Mouse (Mus musculus): ENCODE data around the gene Gm42421.
A peak's percentile ranks its signal among the peaks of the same experiment; 100 is the strongest.

Gene Gm42421

DNA sequence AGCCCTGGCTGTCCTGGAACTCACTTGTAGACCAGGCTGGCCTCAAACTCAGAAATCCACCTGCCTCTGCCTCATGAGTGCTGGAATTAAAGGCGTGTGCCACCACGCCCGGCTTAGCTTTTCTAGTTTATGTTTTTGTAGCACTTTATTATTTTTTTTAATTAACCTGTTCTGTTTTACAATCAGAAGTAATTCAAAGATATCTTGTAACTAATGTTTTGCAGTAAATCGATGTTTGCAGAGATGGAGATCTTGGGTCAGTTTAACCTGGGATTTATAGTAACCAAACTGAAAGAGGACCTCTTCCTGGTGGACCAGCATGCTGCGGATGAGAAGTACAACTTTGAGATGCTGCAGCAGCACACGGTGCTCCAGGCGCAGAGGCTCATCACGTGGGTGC is at the start of gene Gm42421:
Gene Gm42421, plus strand, starts transcription at position 301 of the 400 bp plus-strand sequence.
- ATAC-seq (ENCODE audit: insufficient number of reproducible peaks, low FRiP score, low TSS enrichment), result no peak

DNA sequence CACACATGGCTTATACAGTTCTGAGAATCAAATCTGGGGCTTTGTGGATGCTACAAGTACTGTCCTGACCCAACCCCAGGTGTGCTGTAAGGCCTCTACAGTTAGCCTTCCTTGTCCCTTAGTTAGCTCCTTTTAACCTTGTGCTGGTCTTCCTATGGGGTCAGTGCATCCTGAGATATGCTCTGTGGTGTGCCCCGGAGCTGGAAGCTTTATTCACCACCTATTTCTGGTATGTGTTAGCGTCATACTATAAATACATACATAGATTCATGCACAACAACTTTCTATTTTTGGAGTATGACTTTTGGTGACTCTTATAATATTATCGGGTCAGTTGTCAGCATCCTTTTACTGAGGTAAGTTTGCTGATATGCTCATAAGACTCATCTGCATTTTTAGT is 42.7 kb upstream of the Gm42421 start:
- ATAC-seq (ENCODE audit: insufficient number of reproducible peaks, low FRiP score, low TSS enrichment), result no peak

DNA sequence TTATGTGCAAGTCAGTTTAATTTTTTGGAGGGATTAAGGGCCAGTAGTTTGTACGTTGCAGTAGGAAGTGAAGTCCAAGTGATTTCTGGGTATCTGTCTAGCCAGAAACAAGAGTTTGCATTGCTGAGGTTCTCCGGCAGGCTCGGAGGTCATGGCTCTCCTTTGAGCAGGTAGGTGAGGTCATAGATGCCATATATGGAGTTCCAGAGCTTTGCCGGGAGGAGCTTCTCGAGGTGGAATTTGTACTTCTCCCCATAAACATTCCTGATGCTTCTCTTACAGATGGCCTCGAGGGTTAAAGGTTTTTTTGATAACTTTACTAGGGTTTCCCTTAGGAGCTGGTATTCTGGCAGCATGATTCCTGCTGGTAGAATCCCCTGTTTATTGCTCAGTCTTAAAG is 37.2 kb upstream of the Gm42421 start:
- no peak for ATAC-seq (ENCODE audit: insufficient number of reproducible peaks, low FRiP score, low TSS enrichment)

DNA sequence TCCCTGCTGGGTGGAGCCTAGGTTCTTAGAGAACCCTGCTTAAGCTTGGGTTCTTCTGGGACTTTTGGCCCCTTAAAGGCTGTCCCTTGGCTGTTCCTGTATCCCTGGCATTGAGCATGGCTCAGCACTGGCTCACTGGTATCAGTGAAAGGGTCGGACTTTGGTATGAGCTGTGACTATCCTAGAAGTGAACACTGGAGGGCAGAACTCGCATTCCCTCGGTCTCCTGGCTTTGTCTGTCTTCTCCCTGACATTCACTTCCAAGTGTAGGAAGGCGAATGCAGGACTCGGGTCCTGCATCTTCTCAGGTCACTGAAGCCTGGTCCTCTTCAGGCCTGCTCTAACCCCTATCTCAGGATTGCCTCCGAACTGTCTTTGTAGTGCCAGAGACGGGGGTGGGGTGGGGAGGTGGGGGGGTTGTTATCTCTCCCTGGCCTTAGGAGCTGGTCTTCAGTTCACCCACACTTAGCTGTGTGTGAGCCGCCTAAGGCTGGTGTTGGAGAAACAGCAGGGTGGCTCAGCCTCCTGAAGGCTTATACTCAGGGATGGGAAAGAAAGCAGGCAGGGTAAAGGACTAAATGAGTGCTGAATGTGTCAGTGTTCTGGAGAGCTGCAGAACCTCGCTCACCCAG is 35.6 kb upstream of the Gm42421 start:
- ATAC-seq (ENCODE audit: insufficient number of reproducible peaks, low FRiP score, low TSS enrichment), result no peak

DNA sequence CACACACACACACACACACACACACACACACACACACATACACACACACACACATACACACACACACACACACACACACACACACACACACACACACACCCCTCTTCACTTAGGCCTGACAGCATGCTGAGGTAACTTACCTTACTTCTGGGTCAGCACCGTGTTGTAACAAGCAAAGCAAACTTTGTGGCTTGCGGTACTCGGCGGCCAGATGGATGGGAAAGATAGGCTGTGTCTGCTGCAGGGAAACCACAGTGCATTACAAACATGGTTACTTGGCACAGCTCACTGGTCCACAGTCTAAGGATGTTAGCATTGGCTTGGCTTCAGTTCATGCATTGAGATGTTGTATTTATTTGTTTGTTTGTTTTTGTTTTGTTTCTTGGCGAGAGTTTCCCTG is 34.6 kb upstream of the Gm42421 start:
- no peak for ATAC-seq (ENCODE audit: insufficient number of reproducible peaks, low FRiP score, low TSS enrichment)

DNA sequence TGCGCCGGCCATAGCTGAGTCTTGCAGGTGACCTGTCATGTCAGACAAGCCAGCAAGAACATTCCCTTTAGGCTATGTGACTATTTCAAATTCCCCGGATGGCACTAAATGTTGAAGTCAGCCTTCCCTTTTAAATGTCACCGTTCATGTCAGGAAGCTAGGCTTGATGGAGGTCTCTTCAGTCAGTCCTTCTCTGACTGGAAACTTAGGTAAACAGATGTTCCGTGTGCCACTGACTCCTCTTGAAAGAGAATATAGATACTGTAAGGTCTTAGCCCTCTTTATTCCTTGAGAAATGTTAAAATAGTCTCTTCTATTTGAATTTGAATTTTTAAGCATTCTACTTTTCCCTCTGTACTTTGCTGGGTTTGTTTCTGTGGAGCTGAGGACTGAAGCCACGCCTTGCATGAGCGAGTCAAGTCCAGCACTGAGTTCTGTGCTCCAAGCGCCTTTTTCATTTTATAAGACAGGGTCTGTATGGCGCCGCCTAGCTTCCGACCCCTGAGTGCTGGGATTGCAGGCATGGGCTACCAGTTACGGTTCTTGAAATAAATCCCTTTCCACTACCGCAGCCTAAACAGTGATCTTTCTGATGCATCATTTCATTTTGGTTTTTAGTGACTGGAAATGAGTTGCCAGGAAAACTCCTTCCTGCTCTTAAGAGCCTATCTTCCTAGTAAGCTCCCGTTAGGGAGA is 30.2 kb upstream of the Gm42421 start, which contains the start of gene Ankrd61:
Gene Ankrd61, minus strand, starts transcription at position 51 of the 696 bp plus-strand sequence.
- no peak for ATAC-seq (ENCODE audit: insufficient number of reproducible peaks, low FRiP score, low TSS enrichment)

DNA sequence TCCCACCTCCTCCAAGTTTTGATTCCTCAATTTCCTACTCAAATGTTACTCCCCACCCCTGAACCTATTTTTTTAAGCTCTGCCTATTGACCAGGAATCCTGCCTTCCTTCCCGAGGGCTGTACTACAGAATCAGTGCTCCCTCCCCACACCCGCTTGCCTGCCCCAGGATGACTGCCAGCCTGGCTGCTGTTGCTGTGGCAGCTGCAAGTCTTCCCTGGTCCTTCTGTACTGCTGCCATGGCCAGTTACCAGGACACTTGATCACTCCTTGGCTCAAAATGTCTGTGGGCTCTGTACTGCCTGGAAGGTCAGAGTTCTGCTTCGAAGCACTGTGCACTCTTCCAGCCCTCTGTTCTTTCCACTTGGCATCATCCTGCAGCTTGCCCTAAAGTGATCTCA is 25.9 kb upstream of the Gm42421 start:
- no peak for ATAC-seq (ENCODE audit: insufficient number of reproducible peaks, low FRiP score, low TSS enrichment)

DNA sequence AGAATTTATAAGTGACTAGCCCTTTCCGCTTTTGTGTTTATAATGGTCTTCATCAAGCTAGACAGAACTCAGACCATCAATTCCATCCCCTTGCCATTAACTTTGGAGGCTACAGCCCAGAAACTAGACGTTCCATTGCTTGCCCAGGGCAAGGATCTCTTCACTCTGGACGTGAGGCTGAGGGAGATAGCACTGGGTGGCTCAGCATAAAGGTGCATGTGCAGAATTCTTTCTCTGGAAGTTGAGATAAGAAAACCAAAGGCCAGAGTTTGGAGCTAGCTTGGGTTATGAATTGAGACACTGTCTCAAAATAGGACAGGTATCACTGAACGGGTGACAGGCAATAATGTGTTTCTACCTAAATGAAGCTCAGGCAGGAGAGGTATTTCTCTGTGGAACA is 24.2 kb upstream of the Gm42421 start:
- no peak for ATAC-seq (ENCODE audit: insufficient number of reproducible peaks, low FRiP score, low TSS enrichment)

DNA sequence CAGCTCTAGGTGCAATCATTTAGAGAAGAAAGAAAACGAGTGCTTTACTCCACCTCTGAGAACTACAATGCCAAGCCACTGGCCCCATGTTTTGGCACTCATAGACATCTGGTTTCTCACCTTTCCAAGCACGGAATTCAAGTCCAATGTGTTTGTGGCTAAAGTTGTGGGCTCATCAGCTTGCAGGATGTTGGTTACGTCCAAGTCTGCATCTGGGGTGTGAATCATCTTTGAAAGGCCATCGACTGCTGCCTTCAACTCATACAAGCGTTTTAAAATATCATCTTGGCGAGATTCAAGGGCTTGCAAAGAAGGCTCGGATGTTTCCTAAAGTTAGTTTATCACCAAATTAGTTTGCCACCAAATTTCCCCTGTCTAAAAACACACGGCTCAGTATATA is 21.5 kb upstream of the Gm42421 start:
- no peak for ATAC-seq (ENCODE audit: insufficient number of reproducible peaks, low FRiP score, low TSS enrichment)

DNA sequence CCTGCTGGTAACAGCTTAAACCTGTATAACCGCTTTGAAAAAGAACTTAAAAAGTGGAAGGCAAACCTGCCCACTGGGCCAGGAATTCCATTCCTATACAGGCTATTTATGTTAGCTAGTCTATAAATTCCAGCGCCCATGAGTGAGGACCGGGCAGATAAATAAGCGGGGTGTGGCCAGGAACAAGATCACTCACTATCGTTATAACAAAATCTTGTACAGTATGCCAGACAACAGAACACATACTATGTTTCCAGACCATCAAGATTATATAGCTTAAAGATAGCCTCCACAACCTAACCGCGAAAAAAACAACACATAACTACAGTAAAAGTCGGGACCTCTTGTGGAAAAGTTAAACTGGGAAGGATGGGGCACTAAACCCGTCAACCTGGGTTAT is 19.0 kb upstream of the Gm42421 start:
- no peak for ATAC-seq (ENCODE audit: insufficient number of reproducible peaks, low FRiP score, low TSS enrichment)

DNA sequence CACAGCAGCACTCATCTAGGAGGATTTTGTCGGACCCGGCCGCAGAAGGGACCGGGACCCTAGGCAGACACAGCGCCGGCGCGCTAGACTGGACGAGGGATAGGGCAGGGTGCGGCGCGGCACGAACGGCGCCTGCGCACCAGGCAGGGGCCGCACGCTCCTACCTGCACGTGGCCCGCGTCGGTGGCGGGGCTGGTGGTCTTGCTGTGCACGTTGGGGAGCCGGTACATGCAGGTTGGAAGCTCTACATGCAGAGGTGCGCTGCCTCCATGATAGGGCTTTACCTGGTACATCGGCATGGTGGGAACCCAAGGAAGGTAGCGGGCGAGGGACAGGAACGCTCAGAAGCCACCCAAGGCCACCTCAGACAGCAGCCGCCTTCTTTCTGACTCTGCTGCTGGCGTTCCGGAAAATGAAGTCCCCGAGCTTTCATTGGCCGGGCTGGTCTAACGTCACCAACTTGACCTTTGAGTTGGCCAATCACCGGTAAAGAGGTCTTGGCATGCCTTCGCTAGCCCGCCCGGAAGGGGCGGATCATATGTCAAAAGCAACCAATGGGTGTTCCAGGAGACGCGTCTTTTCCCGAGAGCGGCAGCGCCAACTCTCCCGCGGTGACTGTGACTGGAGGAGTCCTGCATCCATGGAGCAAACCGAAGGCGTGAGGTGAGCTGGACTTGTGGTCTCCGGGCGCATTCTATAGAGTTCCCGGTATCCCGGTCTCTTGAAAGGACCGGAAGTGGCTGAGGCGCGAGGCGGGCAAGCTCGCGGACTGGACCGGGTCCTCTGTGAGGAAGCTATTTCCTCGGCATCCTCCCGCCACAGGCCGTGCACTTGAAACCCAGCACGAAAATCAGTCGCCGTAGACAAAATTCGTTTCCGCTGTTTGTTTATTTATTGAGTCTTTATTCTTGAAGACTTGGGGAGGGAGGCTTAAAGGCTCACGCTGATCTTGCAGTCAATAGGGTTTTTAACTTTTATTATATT is 18.3 kb upstream of the Gm42421 start, which contains the start of the genes Aimp2 and Pms2:
Gene Aimp2, minus strand, starts transcription at position 431 of the 984 bp plus-strand sequence.
Gene Pms2, plus strand, starts transcription at position 548 of the 984 bp plus-strand sequence.
- ATAC-seq (ENCODE audit: insufficient number of reproducible peaks, low FRiP score, low TSS enrichment), result peak; percentile 98

DNA sequence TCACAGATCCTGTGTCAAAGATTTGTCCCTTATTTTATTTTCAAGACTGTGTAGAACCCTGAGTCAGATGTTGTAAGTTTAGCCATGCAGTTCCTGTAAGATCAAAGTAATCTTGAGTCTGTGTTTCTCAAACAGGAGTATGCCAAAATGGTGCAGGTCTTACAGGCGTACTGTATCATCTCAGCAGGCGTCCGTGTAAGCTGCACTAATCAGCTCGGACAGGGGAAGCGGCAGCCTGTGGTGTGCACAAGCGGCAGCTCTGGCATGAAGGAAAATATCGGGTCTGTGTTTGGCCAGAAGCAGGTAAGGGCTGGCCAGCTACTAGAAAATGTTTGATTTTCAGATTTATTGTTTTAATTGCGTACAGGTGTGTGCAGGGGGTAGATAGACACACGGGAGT is 11.8 kb upstream of the Gm42421 start:
- no peak for ATAC-seq (ENCODE audit: insufficient number of reproducible peaks, low FRiP score, low TSS enrichment)

DNA sequence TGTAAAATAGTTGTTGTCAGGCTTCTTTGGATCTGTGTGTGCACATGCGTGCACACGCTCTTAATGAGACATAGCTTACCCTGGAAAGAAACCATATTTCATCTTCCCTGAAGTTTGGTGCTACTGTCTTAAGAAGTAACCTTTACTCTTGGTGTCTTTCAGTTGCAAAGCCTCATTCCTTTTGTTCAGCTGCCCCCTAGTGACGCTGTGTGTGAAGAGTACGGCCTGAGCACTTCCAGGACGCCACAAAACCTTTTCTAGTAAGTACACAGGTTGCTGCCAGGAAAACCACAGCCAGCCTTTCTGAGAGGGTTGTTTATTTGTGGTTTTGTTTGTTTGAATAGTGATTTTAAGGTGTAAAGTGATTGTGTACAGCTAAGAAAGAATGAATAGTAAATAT is 10.6 kb upstream of the Gm42421 start:
- ATAC-seq (ENCODE audit: insufficient number of reproducible peaks, low FRiP score, low TSS enrichment), result no peak

DNA sequence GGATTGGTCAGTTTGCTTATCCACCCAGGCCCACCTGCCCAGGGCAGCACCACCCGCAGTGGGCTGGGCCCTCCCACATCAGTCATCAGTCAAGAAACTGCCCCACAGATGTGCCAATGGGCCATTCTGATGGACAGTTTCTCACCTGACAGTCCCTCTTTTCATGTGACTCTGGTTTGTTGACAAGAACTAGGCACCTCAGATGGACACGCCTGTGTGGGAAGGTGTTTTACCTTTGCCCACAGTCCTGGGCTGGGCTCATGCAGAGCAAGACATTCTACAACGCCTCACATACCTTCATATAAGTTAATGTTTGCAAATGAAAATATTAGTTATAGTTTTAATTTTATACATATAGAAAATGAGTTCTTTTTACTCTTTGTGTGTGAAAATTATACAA is 9.9 kb upstream of the Gm42421 start:
- no peak for ATAC-seq (ENCODE audit: insufficient number of reproducible peaks, low FRiP score, low TSS enrichment)

DNA sequence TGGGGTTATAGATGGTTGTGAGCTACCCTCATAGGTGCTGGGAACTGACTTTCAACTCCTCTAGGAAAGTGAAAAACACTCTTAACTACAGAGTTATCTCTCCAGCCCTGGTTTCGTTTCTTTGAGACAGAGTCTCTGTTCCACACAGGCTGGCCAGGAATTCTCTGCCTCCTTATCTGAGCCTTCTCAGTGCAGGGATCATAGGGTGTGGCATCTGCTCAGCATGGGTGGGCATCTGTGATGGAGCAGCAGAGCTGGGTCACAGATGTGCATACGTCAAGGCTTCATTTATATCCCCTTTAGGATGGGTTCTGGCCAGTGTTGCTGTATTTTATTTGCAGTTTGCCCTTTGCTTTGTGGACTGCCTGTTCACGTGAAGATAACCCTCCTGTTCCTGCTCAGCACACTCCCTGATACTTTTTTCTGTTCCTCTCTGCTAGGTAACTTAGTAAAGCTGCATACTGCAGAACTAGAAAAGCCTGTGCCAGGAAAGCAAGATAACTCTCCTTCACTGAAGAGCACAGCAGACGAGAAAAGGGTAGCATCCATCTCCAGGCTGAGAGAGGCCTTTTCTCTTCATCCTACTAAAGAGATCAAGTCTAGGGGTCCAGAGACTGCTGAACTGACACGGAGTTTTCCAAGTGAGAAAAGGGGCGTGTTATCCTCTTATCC is 3.1 kb upstream of the Gm42421 start:
- no peak for ATAC-seq (ENCODE audit: insufficient number of reproducible peaks, low FRiP score, low TSS enrichment)

DNA sequence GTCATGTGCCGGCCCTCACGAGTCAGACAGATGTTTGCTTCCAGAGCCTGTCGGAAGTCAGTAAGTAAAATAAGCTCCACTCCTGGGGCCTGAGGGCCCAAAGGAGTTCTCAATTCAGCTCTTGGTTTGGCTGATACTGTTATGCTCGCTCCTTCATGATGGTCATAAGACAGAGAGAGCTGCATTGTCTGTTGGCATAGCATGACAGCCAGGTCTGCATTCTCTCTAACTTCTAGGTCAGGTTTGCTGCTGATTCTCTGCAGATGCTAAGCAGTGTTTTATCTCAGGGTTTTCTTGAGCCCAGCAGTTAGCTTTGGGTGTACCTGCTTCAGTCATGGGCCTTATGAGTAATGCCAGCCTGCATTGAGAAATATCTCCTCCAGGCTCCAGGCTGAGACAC is 1.3 kb downstream of the Gm42421 start:
- ATAC-seq (ENCODE audit: insufficient number of reproducible peaks, low FRiP score, low TSS enrichment), result no peak

DNA sequence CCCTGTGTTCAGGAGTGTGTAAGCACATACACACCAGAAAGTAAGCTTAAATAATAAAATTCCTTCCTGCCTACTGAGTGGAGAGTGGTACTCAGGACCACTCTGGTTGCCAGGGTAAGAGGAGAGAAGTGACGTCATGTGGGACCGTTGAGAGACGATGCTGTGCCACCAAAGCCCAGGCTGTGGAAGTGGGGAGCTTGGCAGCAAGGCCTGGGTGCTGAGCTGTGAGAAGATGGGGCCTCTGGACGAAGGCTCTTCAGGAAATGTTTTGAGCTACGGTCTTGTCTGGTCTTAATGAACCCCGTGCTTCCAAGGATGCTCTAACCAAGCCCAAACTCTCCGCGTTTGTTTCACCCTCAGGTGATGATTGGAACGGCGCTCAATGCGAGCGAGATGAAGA is 2.7 kb downstream of the Gm42421 start:
- no peak for ATAC-seq (ENCODE audit: insufficient number of reproducible peaks, low FRiP score, low TSS enrichment)

DNA sequence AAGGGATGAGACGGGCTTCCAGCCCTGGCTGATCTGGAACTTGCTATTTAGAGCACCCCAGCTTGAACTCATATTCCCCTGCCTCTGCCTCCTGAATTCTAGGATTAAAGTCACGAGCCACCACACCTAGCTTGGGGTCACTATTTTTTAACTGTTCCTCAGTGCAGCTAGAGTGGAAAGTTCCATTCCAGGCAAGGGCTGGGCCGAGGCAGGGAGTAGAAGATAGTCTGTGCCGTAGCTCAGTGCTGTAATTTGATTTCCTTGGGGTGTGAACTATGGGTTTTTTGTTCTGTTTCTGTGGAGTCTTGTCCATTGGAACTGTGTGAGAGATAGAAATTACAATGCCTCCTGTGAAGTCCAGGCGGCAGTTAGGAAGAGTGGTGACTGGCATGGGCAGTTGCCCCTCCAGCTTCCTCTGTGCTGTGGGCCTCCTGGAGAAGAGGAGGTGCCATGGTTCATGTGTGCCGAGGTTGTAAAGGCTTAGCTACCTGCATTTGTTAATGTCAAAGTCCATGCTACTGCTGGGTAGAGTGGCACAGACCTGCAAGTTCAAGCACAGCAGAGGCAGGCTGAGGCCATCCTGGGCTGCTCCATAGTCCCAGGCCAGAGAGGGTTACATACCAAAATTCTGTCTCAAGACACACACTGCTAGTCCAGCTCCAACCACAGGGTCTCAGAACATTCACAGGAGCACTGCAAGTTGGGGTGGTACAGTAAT is 4.0 kb downstream of the Gm42421 start:
- no peak for ATAC-seq (ENCODE audit: insufficient number of reproducible peaks, low FRiP score, low TSS enrichment)

DNA sequence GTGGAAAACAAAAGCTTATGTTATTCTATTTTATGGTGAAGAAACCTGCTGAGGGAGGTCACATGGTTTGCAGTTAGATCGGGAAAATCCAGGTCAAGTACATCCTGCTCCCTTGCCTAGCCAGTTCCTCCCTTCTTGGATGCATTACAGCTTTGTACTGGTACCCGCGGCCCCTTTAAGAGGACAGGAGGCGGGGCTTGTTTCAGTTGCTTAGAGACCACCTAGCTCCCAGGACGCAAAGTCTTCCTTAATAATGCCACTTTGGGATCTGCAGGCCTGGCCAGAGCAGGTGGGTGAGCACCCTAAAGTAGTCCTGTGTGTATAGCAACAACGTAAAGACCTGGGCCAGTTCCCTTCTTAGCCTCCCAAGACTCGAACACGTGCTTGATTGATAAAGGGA is 4.9 kb downstream of the Gm42421 start, which contains the start of gene Rsph10b:
Gene Rsph10b, plus strand, starts transcription at position 205 of the 400 bp plus-strand sequence.
- no peak for ATAC-seq (ENCODE audit: insufficient number of reproducible peaks, low FRiP score, low TSS enrichment)

DNA sequence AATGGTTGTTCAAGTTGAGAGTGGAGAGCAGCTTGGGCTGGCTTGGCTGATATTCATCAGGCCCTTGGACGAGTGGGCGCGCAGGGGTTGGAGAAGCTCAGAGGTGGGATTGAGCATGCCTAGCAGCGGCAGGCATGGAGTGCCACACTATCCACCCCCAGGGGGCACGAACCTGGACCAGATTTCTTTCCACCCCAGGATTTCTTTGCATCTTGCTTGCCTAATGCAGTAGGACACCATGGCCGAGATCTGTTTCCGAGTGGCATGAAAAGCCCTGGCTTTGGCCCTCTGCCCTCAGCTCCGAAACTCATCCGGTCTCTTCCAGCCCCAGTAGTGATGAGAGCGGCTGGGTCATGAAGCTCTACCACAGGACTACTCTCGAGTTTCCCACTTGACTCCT is 5.4 kb downstream of the Gm42421 start:
- no peak for ATAC-seq (ENCODE audit: insufficient number of reproducible peaks, low FRiP score, low TSS enrichment)

Data from cerebellum, adult (tissue).